Mouse (Mus musculus) megakaryocyte-erythroid progenitor cell, adult 5-6 weeks (primary cell): ENCODE results near the gene Sv2a. TPM values are rescaled to one million over a fixed set of nuclear protein-coding genes. Genes with fewer than 3 reads are reported as not detected.
A peak's percentile ranks its signal among the peaks of the same experiment; 100 is the strongest.

Experiments
- ATAC-seq: replicated peaks from 2 replicates; pipeline ENCODE4 v1.8.0; 2016; ENCODE audit warnings: mild to moderate bottlenecking, inconsistent platforms; ENCODE audit not compliant: severe bottlenecking, poor library complexity, low FRiP score, low TSS enrichment
- total RNA-seq, 2 experiments: library from RNA; stranded (forward) in 1 of 2; stranded (reverse) in 1 of 2; fragments of 200-1000, 215-1000 nt in 1 of 2; fragments of >200 nt in 1 of 2; fragmentation: Nextera tagmentation in 1 of 2; gene quantifications; 2 replicates each; pipeline ENCODE4 v1.2.3; 2014 to 2017

The Sv2a gene
- total RNA-seq (2014; fragmentation: Nextera tagmentation) (1.0 TPM in 1 of 2 replicates, not detected in the other), total RNA-seq (2017) (0.30 TPM in 1 of 2 replicates, not detected in the other)

GRCm38 (mm10) chr3:96180727-96181477, at the start of gene Sv2a:
Gene Sv2a, plus strand, starts transcription at chr3:96181151.
- ATAC-seq, result peak; percentile 33; the same call in 1 of the 2 replicates

- ATAC-seq, result no peak
Observed at GRCm38 (mm10) chr3:96132478-96132877, 48.5 kb upstream of the Sv2a start.

GRCm38 (mm10) chr3:96133327-96133905, 47.5 kb upstream of the Sv2a start:
- ATAC-seq, result no peak

- no peak for ATAC-seq
Observed at GRCm38 (mm10) chr3:96135011-96135410, 45.9 kb upstream of the Sv2a start.

- ATAC-seq, result peak; percentile 77
Observed at GRCm38 (mm10) chr3:96147950-96148349, 33.0 kb upstream of the Sv2a start.

- ATAC-seq, result no peak
Observed at GRCm38 (mm10) chr3:96151836-96152235, 29.1 kb upstream of the Sv2a start.

GRCm38 (mm10) chr3:96152611-96153010, 28.3 kb upstream of the Sv2a start:
- no peak for ATAC-seq

- no peak for ATAC-seq
Observed at GRCm38 (mm10) chr3:96155501-96155900, 25.4 kb upstream of the Sv2a start.

GRCm38 (mm10) chr3:96159820-96160219, 21.1 kb upstream of the Sv2a start:
- ATAC-seq, result no peak

- ATAC-seq, result no peak
Observed at GRCm38 (mm10) chr3:96160222-96160802, 20.6 kb upstream of the Sv2a start.

GRCm38 (mm10) chr3:96160803-96161516, 20.0 kb upstream of the Sv2a start:
- no peak for ATAC-seq

GRCm38 (mm10) chr3:96161869-96162840, 18.8 kb upstream of the Sv2a start, which contains the start of gene Mtmr11:
Gene Mtmr11, plus strand, starts transcription at chr3:96162004.
- no peak for ATAC-seq

- no peak for ATAC-seq
Observed at GRCm38 (mm10) chr3:96163040-96163439, 17.9 kb upstream of the Sv2a start.

- ATAC-seq, result no peak
Observed at GRCm38 (mm10) chr3:96168466-96169158, 12.3 kb upstream of the Sv2a start.

- no peak for ATAC-seq
Observed at GRCm38 (mm10) chr3:96170276-96170675, 10.7 kb upstream of the Sv2a start.

- no peak for ATAC-seq
Observed at GRCm38 (mm10) chr3:96170976-96171545, 9.9 kb upstream of the Sv2a start.

GRCm38 (mm10) chr3:96171583-96172196, 9.3 kb upstream of the Sv2a start:
- ATAC-seq, result no peak
